Mouse (Mus musculus) heart, adult 9 months (tissue): ENCODE data around the gene Nelfe.
A peak's percentile ranks its signal among the peaks of the same experiment; 100 is the strongest.
"Not testable (repeated sequence)": the region's sequence is repeated elsewhere in the genome, so short reads cannot be mapped to it uniquely, and the experiment has no call there.

ENCODE experiments used
- DNase-seq, 2 experiments: peaks; one replicate each; pipeline ENCODE4 v3.0.0; 2022; ENCODE audit warnings: low spot score in 2 of 2

Gene Nelfe

DNA sequence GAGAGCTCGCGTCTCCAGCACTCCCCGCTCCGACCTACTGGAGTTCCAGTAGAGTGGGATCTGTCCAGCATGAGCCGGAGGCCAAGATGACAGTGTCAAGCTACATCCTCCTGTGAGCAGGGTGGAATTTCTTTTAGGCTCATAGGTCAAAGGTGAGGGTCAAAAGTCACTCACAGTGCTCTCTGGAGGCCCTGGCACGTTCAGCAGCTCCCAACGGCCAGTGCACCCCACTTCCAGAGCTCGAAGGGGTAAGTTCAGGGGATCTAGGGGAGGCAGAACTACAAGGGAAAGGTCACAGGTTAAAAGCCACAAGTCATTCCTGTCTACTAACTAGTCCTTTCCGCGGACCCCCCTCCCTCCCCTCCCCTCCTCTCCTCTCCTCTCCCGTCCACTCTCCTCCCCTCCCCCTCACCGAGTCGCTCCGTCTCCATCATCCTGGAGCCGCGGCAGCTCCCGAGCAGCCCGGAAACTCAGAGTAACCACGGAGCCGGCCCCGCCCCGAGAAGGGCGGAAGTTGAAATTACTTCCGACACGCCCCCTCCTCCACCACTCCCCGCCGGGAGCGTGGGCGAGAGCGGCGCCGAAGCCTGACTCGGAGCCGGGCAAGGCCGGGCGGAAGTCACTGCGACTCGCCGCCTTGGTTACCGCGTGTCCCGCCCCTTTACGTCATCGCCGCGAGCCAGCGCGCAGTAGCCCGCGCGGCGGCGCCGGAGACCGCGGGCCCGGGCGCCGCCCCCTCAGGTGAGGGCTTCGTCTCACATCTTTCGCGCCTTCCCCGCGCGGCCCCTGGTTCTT, at the start of gene Nelfe, which contains the start of gene Skiv2l:
Gene Nelfe (plus strand): TSS at position 670 of the 795 bp plus-strand sequence.
Gene Skiv2l (minus strand): TSS at position 489 of the 795 bp plus-strand sequence.
- DNase-seq: peak; percentile 93 to 97

- DNase-seq: not testable (repeated sequence)
Observed at GRCm38 (mm10) chr17:34800781-34801305, 49.3 kb upstream of the Nelfe start.

DNA sequence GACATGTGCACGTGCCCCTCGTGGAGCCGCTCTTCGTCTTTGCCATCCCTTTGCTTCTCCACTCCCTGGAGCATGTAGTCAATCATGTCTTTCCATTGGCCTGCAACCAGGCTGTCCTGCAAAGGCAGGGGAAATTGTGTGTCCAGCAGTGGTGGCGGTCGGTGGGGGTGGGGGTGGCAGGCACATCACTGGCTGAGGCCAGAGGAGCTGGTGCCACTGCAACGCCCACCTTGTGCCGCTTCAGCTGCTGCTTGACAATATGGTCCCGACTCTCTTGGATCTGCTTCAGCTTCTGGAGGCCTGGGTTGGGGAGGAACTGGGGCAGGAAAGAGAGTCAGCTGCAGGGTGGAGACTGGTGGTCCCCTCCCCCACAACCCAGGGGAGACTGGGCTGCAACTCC, 47.4 kb upstream of the Nelfe start:
- DNase-seq: not testable (repeated sequence)

GRCm38 (mm10) chr17:34803367-34803766, 46.8 kb upstream of the Nelfe start:
- DNase-seq: not testable (repeated sequence)

- not testable (repeated sequence) for DNase-seq
Observed at GRCm38 (mm10) chr17:34804301-34804700, 45.9 kb upstream of the Nelfe start, which contains the start of gene Cyp21a1. Cyp21a1 (minus strand) TSS chr17:34804561.

DNA sequence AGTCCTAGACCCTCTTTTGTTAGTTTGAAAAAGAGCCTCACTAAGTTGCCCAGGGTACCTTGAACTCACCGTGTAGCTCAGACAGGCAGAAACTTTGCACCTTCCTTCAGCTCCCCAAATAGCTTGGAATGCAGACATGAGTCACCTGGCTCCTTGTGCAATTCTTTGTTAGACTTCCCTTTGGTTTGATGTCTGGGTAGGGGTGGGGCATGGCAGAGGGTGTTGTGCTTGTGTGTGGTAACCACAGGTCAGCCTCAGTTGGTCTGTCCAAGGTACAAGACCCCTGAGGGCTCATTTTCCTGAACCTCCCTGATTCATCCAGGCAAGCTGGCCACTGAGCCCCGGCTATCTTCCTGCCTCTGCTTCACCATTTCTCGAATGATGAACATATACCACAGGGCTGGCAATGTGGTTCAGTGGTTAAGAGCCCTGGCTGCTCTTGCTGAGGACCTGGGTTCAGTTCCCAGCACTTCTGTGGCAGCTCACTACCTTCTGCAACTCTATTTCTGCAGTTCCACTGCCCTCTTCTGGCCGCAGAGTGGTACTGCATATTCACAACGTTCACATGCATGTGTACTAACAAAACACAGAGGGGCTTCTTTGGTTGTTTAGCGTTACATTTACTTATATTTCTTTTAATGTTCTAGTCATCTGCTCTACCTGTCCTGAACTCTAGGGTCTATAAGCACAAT, 45.2 kb upstream of the Nelfe start:
- no peak for DNase-seq

GRCm38 (mm10) chr17:34807176-34807575, 43.0 kb upstream of the Nelfe start:
- DNase-seq: no peak

GRCm38 (mm10) chr17:34808599-34809205, 41.5 kb upstream of the Nelfe start:
- DNase-seq: no peak

GRCm38 (mm10) chr17:34810411-34810810, 39.8 kb upstream of the Nelfe start:
- DNase-seq: not testable (repeated sequence)

- DNase-seq: not testable (repeated sequence)
Observed at GRCm38 (mm10) chr17:34810811-34811210, 39.4 kb upstream of the Nelfe start.

DNA sequence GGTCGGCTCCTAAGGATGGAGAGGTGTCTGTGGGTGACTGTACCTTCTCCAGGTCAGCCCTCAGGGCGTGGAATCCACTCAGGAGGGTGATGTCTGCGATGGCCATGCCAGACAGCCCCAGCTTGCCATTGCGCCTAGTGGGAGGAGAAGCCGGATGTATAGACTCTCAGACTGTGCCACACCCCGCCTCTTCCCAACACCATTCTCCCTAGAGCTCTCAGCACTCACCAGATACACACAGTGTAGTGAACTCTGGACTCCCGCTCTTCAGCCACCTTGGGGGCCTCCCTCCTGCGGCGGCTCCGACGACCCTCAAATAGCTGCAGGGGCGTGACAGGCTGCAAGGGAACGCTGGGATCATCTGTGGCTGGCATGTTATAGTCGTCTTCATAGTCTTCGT, 38.9 kb upstream of the Nelfe start:
- no peak for DNase-seq

- not testable (repeated sequence) for DNase-seq
Observed at GRCm38 (mm10) chr17:34813747-34814146, 36.4 kb upstream of the Nelfe start.

DNA sequence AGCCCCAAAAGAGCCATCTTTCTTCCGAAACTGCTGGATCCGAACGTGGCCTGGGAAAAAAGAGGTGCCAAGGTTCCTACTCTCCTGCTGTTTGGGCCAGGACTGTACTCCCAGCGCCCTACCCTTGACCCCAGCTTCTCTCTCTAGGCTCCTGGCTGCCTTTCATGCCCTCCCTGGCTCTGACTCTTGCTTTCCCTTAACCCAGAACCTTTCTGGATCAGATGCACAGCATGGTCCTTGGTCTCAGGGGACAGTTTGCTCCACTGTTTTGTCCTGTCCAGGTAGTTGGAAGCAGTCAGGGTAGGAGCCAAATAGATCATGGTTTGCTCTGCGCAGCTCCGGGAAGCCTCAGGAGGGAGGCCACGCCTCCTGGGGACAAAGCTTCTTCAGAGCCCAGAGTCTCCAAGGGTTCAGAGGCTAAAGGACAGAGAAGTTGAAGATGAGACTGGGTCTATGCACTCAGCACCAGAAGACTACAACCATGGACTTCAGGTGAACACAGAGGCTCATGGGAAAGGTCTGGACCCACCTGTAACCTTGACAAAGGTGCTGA, 35.3 kb upstream of the Nelfe start:
- DNase-seq: no peak

GRCm38 (mm10) chr17:34830776-34831175, 19.4 kb upstream of the Nelfe start:
- DNase-seq: not testable (repeated sequence)

DNA sequence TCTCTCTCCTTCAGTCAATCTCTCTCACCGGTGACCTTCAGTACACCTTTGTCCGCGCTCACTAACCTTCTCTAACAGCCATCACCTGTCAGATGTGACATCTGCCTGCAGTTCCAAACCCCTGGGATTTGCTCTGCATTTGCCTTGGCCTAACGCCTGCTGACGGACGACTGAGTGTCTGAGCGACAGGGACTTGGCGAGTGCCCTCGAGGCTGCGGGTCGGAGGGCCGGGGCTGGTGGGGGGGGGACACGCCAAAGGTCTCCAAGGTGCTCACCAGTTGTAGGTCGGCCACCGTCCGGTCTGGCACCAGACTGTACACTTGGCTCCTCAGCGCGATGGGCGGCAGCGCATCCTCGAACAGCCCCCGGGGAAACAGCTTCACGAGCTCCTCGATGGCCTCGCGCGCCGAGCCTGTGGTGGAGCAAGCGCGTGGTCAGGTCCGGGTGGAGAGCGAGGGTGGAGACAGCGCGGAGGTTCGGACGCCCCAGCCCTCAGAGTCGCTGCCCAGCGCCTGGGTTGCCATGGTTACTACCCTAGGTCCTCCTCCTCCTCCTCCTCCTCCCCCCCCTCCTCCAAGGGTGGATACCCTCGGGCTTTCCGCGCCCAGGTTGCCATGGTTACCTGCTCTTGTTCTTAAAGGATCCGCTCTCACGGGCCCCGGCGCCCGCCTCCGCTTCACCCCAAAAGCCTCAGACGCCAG, 13.9 kb upstream of the Nelfe start:
- no peak for DNase-seq

GRCm38 (mm10) chr17:34836856-34837221, 13.4 kb upstream of the Nelfe start, which contains the start of the genes Stk19 and Dxo:
Stk19 (minus strand) TSS chr17:34836945.
Dxo (plus strand) TSS chr17:34837019.
- peak; percentile 95 to 97 for DNase-seq

DNA sequence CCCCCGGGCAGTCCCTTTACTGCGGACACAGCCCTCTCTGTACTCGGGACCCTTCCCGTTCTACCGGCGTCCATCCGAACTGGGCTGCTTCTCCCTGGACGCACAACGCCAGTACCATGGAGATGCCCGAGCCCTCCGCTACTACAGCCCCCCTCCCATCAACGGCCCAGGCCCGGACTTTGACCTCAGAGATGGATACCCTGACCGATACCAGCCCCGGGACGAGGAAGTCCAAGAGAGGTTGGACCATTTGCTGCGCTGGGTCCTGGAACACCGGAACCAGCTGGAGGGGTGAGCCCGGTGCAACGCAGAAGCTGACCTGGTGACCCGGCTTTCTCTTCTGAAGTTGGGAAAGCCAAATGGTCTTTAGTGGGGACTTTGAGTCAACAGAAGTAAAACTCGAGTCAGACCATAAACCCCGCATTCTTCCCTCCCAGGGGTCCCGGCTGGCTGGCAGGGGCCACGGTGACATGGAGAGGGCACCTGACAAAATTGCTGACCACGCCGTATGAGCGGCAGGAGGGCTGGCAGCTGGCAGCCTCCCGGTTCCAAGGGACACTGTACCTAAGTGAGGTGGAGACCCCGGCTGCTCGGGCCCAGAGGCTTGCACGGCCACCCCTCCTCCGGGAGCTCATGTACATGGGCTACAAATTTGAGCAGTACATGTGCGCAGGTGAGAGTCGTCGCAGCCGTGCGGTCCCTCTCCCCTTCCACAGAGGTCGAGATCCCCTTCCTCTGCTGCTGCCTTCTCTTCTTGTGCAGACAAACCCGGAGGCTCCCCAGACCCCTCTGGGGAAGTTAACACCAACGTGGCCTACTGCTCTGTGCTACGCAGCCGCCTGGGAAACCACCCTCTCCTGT, 12.5 kb upstream of the Nelfe start:
- DNase-seq: peak; percentile 11 to 30

GRCm38 (mm10) chr17:34838785-34839184, 11.4 kb upstream of the Nelfe start:
- DNase-seq: no peak

GRCm38 (mm10) chr17:34840736-34841307, 9.4 kb upstream of the Nelfe start:
- no peak for DNase-seq

DNA sequence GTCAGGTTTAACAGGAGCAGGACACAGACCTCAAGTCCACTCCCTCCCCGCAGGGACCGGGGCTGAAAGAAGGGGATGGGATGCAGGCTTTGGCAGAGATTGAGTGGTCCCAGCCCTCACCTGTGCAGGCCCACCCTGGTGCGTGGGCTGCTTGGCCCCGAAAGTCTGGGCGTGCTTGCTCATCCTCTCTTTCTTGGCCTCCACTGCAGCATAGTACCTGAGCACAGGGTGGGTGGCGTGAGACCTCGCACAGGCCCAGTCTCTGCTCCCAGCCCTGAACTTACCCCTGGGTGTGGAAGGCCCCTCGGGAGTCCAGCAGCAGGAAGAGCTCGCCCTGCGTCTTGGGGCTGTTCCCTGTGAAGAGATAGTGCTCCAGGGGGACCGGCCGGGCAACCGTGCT, 5.3 kb upstream of the Nelfe start:
- no peak for DNase-seq
